Mouse (Mus musculus) activated CD4-positive, CD25-positive, alpha-beta regulatory T cell, adult 4 months (primary cell): ENCODE data around the gene Gm6871. TPM values are rescaled to one million over a fixed set of nuclear protein-coding genes. Genes with fewer than 3 reads are reported as not detected.

Experiments
- polyA plus RNA-seq, 2 experiments: library from polyadenylated mRNA; unstranded; fragments of 100-300 nt; shearing (Covaris generic); gene quantifications; one replicate each; pipeline ENCODE4 v1.2.1; 2017

Gene Gm6871
- polyA plus RNA-seq, 2 experiments from 2014 or later, result not detected

Other genes starting within 250 kb of the Gm6871 start
- gene AI987944, start 180.3 kb downstream of the Gm6871 start, polyA plus RNA-seq, result 10 to 100 TPM; 43.0 to 45.0 TPM
- under 1 TPM in 1 of 2 experiments, not detected in 1; 0.32 TPM for gene Vmn2r57, start 125.0 kb downstream of the Gm6871 start, polyA plus RNA-seq
- gene Gm20449, start 74.2 kb downstream of the Gm6871 start, polyA plus RNA-seq, result not detected
- 10 to 100 TPM; 16.0 to 17.4 TPM for gene AW146154, start 73.8 kb downstream of the Gm6871 start, polyA plus RNA-seq
- 10 to 100 TPM; 16.1 to 19.1 TPM for gene 2610021A01Rik, start 25.6 kb upstream of the Gm6871 start, polyA plus RNA-seq
- 1 to 10 TPM; 9.2 to 9.7 TPM for gene Zfp788, start 59.5 kb upstream of the Gm6871 start, polyA plus RNA-seq